Mouse (Mus musculus) cerebellum, adult 2 months (tissue): ENCODE data around the gene Palm2. TPM values are rescaled to one million over a fixed set of nuclear protein-coding genes. Genes with fewer than 3 reads are reported as not detected.

Experiments
- DNase-seq, 2 experiments: peaks; one replicate each; pipeline ENCODE4 v3.0.0; 2021
- H3K27ac ChIP-seq: fragments of 200-500 bp; 2 replicates; pipeline ENCODE4 v1.5.1; 2012; ENCODE audit warnings: low read length, control low read depth, inconsistent platforms; ENCODE audit not compliant: insufficient read depth
- H3K27me3 ChIP-seq: fragments of 200-500 bp; 2 replicates; pipeline ENCODE4 v1.6.1; 2012; ENCODE audit warnings: inconsistent platforms, mild to moderate bottlenecking, low read length, moderate library complexity; ENCODE audit not compliant: control insufficient read depth, insufficient read depth
- H3K4me1 ChIP-seq: fragments of 200-500 bp; 2 replicates; pipeline ENCODE4 v1.6.1; 2011; ENCODE audit warnings: low read length; ENCODE audit not compliant: control insufficient read depth, insufficient read depth
- H3K4me3 ChIP-seq: fragments of 200-500 bp; replicated peaks from 2 replicates; pipeline ENCODE3; 2011; ENCODE audit warnings: mild to moderate bottlenecking, low read depth, low read length, control low read depth; ENCODE audit not compliant: insufficient read depth
- CTCF ChIP-seq: fragments of 200-500 bp; IDR thresholded peaks from 2 replicates; pipeline ENCODE4 v1.5.1; 2011; ENCODE audit warnings: low read depth, mild to moderate bottlenecking, control low read depth, low read length, moderate library complexity, borderline replicate concordance; ENCODE audit not compliant: insufficient read depth
- POLR2A ChIP-seq: fragments of 200-500 bp; IDR thresholded peaks from 2 replicates; pipeline ENCODE4 v1.6.1; 2011; ENCODE audit warnings: low read length, control low read depth, borderline replicate concordance; ENCODE audit not compliant: insufficient read depth
- WGBS: fragments of 180-500 bp; shearing (Covaris S2); methylation state at CpG from one replicate; pipeline ENCODE4 v1.1.7; 2018; 5-methylcytosine and 5-hydroxymethylcytosine counted together
- polyA plus RNA-seq: library from polyadenylated mRNA; depleted of rRNA; stranded (reverse); fragments of >200 nt; gene quantifications from 2 replicates; pipeline ENCODE4 v1.2.3, GENCODE M21; 2012

Palm2 gene
- polyA plus RNA-seq, 1 experiment, result 3.1 TPM

DNA sequence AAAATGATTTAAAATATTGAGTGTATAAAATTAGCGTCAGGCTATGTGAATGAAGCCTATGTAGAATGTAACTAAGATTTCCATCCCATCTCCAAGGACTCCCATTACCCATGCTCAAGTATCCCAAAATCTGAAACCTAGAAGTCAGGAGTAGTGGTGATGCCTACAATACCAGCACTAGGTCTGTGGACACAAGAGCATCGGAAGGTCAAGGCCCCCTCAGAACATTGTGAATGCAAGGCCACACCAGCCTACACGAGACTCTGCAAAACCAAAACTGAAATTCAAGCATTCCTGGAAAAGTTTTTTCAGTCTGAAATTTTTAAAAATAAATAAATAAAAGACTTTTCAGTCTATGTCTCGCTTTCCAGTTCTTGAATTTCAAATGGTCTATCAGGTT is 238.5 kb downstream of the Palm2 start:
- WGBS, result 83% methylated on average over 4 of the region's 4 CpGs
- H3K27ac ChIP-seq, result no peak overlapping the region
- TF ChIP-seq CTCF, result no peak
- no peak for TF ChIP-seq POLR2A
- no peaks in the 10 kb centered on the region for H3K4me1 ChIP-seq
- no peak overlapping the region for H3K4me3 ChIP-seq
- no peak for DNase-seq
- no peaks in the 10 kb centered on the region for H3K27me3 ChIP-seq

- 17% methylated on average over 12 of the region's 12 CpGs for WGBS
- TF ChIP-seq CTCF, result peak; percentile 90
- no peak for TF ChIP-seq POLR2A
- H3K27ac ChIP-seq, result no peak overlapping the region
- H3K4me1 ChIP-seq, result no peaks in the 10 kb centered on the region
- H3K4me3 ChIP-seq, result peak overlapping the region; percentile 27
- DNase-seq, result peak; percentile 78 to 86
- H3K27me3 ChIP-seq, result no peaks in the 10 kb centered on the region
Measured at GRCm38 (mm10) chr4:57672996-57673906, 239.2 kb downstream of the Palm2 start.

DNA sequence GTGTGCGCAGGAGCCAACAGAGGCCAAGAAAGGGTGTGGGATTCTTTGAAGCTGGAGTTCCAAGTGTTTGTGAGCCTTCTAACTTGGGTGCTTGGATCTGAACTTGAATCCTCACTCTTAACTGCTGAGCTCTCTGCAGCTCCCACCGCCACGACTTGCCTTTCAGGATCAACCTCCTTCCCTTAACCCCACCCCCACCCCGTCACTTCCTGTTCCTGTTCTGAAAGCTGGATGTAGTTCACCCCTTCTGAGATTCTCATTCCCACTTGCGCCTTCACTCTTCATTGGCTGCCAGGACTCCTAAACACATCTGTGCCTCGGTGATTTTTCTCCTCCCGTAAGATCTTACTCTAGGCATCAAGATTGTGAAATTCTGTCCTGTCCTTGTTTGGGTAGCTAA is 240.3 kb downstream of the Palm2 start:
- no peak for TF ChIP-seq POLR2A
- no peak for TF ChIP-seq CTCF
- 90% methylated on average over 7 of the region's 7 CpGs for WGBS
- no peaks in the 10 kb centered on the region for H3K4me1 ChIP-seq
- no peaks in the 10 kb centered on the region for H3K27me3 ChIP-seq
- no peak for DNase-seq
- no peak overlapping the region for H3K27ac ChIP-seq
- no peak overlapping the region for H3K4me3 ChIP-seq

DNA sequence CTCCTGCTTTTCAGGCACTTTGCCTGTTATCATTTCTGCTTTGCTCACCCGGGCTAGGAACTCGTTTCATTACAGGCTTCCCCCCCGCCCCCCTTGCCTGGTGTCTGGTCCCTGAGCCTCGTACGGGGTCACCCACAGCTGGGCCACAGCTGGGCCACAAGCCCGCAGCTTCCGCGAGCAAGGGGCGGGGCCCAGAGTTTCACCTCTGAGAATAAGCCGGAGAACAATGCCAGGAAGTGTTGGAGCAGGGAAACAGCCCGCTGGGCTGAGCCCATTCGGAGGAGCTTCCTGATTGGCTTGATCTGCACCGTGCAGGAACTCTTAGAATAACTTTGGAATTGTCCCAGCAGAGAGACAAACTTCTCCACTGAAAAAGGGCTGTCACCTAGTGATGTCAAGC is 241.3 kb downstream of the Palm2 start:
- no peak for TF ChIP-seq CTCF
- no peak for TF ChIP-seq POLR2A
- Histone ChIP-seq H3K4me1 (no peaks in the 10 kb centered on the region), H3K27me3 (no peaks in the 10 kb centered on the region), H3K4me3 (no peak overlapping the region), H3K27ac (no peak overlapping the region)
- WGBS, result 8% methylated on average over 13 of the region's 13 CpGs
- no peak for DNase-seq

- TF ChIP-seq CTCF, result no peak
- no peak for TF ChIP-seq POLR2A
- no peak for DNase-seq
- Histone ChIP-seq H3K4me3 (no peak overlapping the region), H3K4me1 (no peaks in the 10 kb centered on the region), H3K27me3 (no peaks in the 10 kb centered on the region), H3K27ac (no peak overlapping the region)
- WGBS, result 83% methylated on average over 12 of the region's 12 CpGs
Measured at GRCm38 (mm10) chr4:57677916-57678315, 243.9 kb downstream of the Palm2 start.

DNA sequence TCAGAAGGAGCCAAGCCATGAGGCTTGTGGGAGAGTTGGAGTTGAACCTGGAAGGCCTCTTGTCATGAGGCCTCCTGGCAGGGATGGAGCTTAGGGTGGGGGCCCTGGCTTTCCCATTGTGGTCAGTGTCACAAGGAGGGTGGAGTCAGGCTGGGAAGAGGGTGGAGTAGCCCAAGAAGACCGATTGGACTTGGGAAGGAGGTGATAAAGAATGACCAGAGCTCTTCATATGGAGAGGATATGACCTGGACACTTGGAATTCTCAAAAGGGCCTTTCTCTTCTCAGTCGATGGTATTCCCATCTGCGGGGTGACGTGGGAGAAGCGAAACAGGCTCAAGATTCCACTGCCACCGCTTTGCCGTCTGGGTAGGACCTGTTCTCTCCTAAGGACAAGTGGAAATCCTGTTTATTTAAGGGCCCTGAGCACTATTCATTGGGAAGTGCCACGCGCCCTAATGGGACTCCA is 245.0 kb downstream of the Palm2 start:
- no peaks in the 10 kb centered on the region for H3K27me3 ChIP-seq
- TF ChIP-seq CTCF, result no peak
- TF ChIP-seq POLR2A, result no peak
- 88% methylated on average over 9 of the region's 9 CpGs for WGBS
- no peak overlapping the region for H3K27ac ChIP-seq
- H3K4me1 ChIP-seq, result no peaks in the 10 kb centered on the region
- no peak for DNase-seq
- no peak overlapping the region for H3K4me3 ChIP-seq

GRCm38 (mm10) chr4:57680186-57680585 is 246.1 kb downstream of the Palm2 start:
- no peak overlapping the region for H3K27ac ChIP-seq
- H3K27me3 ChIP-seq, result no peaks in the 10 kb centered on the region
- WGBS, result 50% methylated on average over 12 of the region's 12 CpGs
- TF ChIP-seq POLR2A (no peak), CTCF (no peak)
- no peak for DNase-seq
- H3K4me3 ChIP-seq, result no peak overlapping the region
- no peaks in the 10 kb centered on the region for H3K4me1 ChIP-seq

GRCm38 (mm10) chr4:57681511-57681910 is 247.5 kb downstream of the Palm2 start:
- Histone ChIP-seq H3K4me1 (no peaks in the 10 kb centered on the region), H3K27ac (no peak overlapping the region), H3K4me3 (no peak overlapping the region), H3K27me3 (no peaks in the 10 kb centered on the region)
- 25% methylated on average over 12 of the region's 12 CpGs for WGBS
- DNase-seq, result peak; percentile 62 to 70
- TF ChIP-seq POLR2A (no peak), CTCF (no peak)
